Mouse (Mus musculus) CH12.LX (cell line): ENCODE results near the gene Nsl1.

ENCODE experiments used
- CHD1 ChIP-seq: IDR thresholded peaks from 2 replicates; pipeline ENCODE4 v1.6.1; 2012; ENCODE audit warnings: low read depth, low read length, improper control_type of control experiment, inconsistent platforms
- CTCF ChIP-seq, 2 experiments: IDR thresholded peaks in 1 of 2; conservative IDR thresholded peaks in 1 of 2; 2 replicates each; pipeline ENCODE4 v1.5.1; 2011 to 2012; ENCODE audit warnings: low read depth in 2 of 2, low read length in 2 of 2, improper control_type of control experiment in 1 of 2, inconsistent platforms in 1 of 2, mild to moderate bottlenecking in 1 of 2, moderate library complexity in 1 of 2
- ELF1 ChIP-seq: IDR thresholded peaks from 2 replicates; pipeline ENCODE4 v1.6.1; 2014; ENCODE audit warnings: low read depth, mild to moderate bottlenecking, inconsistent platforms, low read length, improper control_type of control experiment
- HCFC1 ChIP-seq: IDR thresholded peaks from 2 replicates; pipeline ENCODE4 v1.6.1; 2012; ENCODE audit warnings: low read depth, mild to moderate bottlenecking, inconsistent platforms, low read length, improper control_type of control experiment
- MAX ChIP-seq: IDR thresholded peaks from 2 replicates; pipeline ENCODE4 v1.6.1; 2011; ENCODE audit warnings: low read length, improper control_type of control experiment
- POLR2A ChIP-seq: IDR thresholded peaks from 2 replicates; pipeline ENCODE4 v1.6.1; 2011; ENCODE audit warnings: low read depth, mild to moderate bottlenecking, improper control_type of control experiment, low read length

DNA sequence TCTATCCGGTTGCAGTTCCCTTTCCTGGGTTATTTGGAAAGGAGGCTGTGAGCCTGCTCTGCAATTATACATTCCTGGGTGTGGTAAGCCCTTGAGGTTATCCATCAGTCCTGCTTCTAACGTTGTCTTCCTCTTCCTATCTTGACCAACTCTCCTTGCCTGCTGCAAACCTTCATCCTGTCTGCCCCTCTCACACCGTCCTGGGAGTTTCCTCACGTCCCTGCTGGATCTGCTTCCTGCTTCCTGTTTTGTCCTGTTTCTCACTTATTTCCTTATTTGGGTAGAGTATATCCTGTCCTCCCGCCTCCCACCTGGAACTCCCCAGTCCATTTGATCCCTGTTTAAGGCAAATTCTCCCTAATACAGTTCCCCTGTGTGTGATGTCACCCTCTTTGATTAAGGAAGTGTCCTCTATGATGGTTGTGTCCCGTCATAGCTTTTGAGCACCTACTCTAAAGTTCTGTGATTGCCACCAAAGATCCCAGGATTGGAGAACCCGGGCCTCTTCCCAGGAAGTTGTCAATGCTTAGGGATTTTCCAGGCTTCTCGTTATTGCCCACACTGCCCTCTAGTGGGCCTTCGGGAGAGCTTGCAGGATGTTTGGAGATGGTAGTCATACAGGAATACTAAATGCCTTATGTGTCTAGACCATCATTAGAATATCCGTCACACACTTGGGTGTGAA lies 12.5 kb downstream of the Nsl1 start:
- no peak for TF ChIP-seq HCFC1
- TF ChIP-seq MAX = no peak
- TF ChIP-seq CTCF (conservative IDR thresholded peaks at IDR 0.05 in 1 of 2, IDR thresholded peaks at IDR 0.05 in 1 of 2; ENCODE audit: low read depth in 2 of 2, low read length in 2 of 2) = peak; percentile 29 to 66; a peak in 3 of 4 replicates
- no peak for TF ChIP-seq ELF1
- TF ChIP-seq POLR2A = no peak
- no peak for TF ChIP-seq CHD1
